Mouse (Mus musculus) midbrain, embryonic 12.5 days (tissue): Measurements from ENCODE around the gene Tmem109. TPM values are rescaled to one million over a fixed set of nuclear protein-coding genes. Genes with fewer than 3 reads are reported as not detected.

Source experiments
- ATAC-seq: fragments of 200-750 bp; cut with Nextera tagmentation; 2 replicates; pipeline ENCODE4 v1.8.0; 2017; ENCODE audit warnings: low read depth, moderate TSS enrichment, moderate library complexity; ENCODE audit not compliant: low FRiP score
- H3K27ac ChIP-seq: fragments of 300-500 bp; sonication (generic); replicated peaks from 2 replicates; pipeline ENCODE4 v1.5.1; 2016; ENCODE audit warnings: mild to moderate bottlenecking
- H3K27me3 ChIP-seq: fragments of 300-500 bp; sonication (generic); 2 replicates; pipeline ENCODE4 v1.6.1; 2016; ENCODE audit warnings: mild to moderate bottlenecking
- H3K36me3 ChIP-seq: fragments of 300-500 bp; sonication (generic); 2 replicates; pipeline ENCODE4 v1.6.1; 2016
- H3K4me1 ChIP-seq: fragments of 300-500 bp; sonication (generic); 2 replicates; pipeline ENCODE4 v1.6.1; 2016
- H3K4me2 ChIP-seq: fragments of 300-500 bp; sonication (generic); replicated peaks from 2 replicates; pipeline ENCODE4 v1.6.1; 2016; ENCODE audit warnings: mild to moderate bottlenecking, moderate library complexity
- H3K4me3 ChIP-seq: fragments of 300-500 bp; sonication (generic); 2 replicates; pipeline ENCODE4 v1.5.1; 2016; ENCODE audit warnings: mild to moderate bottlenecking
- H3K9ac ChIP-seq: fragments of 300-500 bp; sonication (generic); replicated peaks from 2 replicates; pipeline ENCODE4 v1.6.1; 2016; ENCODE audit warnings: mild to moderate bottlenecking, moderate library complexity
- H3K9me3 ChIP-seq: fragments of 300-500 bp; sonication (generic); 2 replicates; pipeline ENCODE4 v1.6.1; 2016; ENCODE audit warnings: mild to moderate bottlenecking
- WGBS: fragments of 180-500 bp; shearing (Covaris S2); methylation state at CpG from one replicate; pipeline ENCODE4 v1.1.7; 2016; 5-methylcytosine and 5-hydroxymethylcytosine counted together
- polyA plus RNA-seq: library from polyadenylated mRNA; unstranded; fragments of >200 nt; fragmentation: Nextera tagmentation; extraction: Ambion mirVana; gene quantifications from 2 replicates; pipeline ENCODE4 v1.2.1, GENCODE M21; 2016

Tmem109 gene
- polyA plus RNA-seq, 1 experiment from 2014 or later = 40.3 TPM

- no peaks in the 10 kb centered on the region for H3K4me1 ChIP-seq
- ATAC-seq = no peak
- no peaks in the 10 kb centered on the region for H3K9me3 ChIP-seq
- WGBS = 63% methylated on average over 3 of the region's 3 CpGs
- no peaks in the 10 kb centered on the region for H3K27me3 ChIP-seq
- no peak overlapping the region for H3K4me3 ChIP-seq
- no peak overlapping the region for H3K27ac ChIP-seq
- no peak overlapping the region for H3K9ac ChIP-seq
- H3K36me3 ChIP-seq = peaks cover 57% of the 10 kb centered on the region
- H3K4me2 ChIP-seq = no peak overlapping the region
These were observed 26.1 kb upstream of the Tmem109 start for GRCm38 (mm10) chr19:10907891-10908290.

- no peaks in the 10 kb centered on the region for H3K9me3 ChIP-seq
- H3K27me3 ChIP-seq = no peaks in the 10 kb centered on the region
- no peak overlapping the region for H3K9ac ChIP-seq
- no peak overlapping the region for H3K4me2 ChIP-seq
- no peaks in the 10 kb centered on the region for H3K4me1 ChIP-seq
- H3K4me3 ChIP-seq = no peak overlapping the region
- WGBS = 84% methylated on average over 5 of the region's 5 CpGs
- H3K27ac ChIP-seq = no peak overlapping the region
- H3K36me3 ChIP-seq = peaks cover 79% of the 10 kb centered on the region
- ATAC-seq = no peak
These were observed 23.9 kb upstream of the Tmem109 start for GRCm38 (mm10) chr19:10905728-10906000.

- Histone ChIP-seq H3K4me2 (no peak overlapping the region), H3K27ac (no peak overlapping the region), H3K4me3 (no peak overlapping the region), H3K4me1 (no peaks in the 10 kb centered on the region), H3K36me3 (peaks cover 85% of the 10 kb centered on the region), H3K9ac (no peak overlapping the region), H3K27me3 (no peaks in the 10 kb centered on the region), H3K9me3 (no peaks in the 10 kb centered on the region)
- peak; percentile 39; the same call in 1 of the 2 replicates for ATAC-seq
- 68% methylated on average over 7 of the region's 7 CpGs for WGBS
These were observed 23.3 kb upstream of the Tmem109 start for GRCm38 (mm10) chr19:10904927-10905727.

GRCm38 (mm10) chr19:10904512-10904911 lies 22.7 kb upstream of the Tmem109 start:
- Histone ChIP-seq H3K4me3 (no peak overlapping the region), H3K36me3 (peaks cover 91% of the 10 kb centered on the region), H3K9ac (no peak overlapping the region), H3K27me3 (no peaks in the 10 kb centered on the region), H3K4me2 (no peak overlapping the region), H3K9me3 (no peaks in the 10 kb centered on the region), H3K4me1 (no peaks in the 10 kb centered on the region), H3K27ac (no peak overlapping the region)
- WGBS = 92% methylated on average over 5 of the region's 5 CpGs
- ATAC-seq = no peak

- H3K27me3 ChIP-seq = no peaks in the 10 kb centered on the region
- no peak overlapping the region for H3K27ac ChIP-seq
- peaks cover 87% of the 10 kb centered on the region for H3K36me3 ChIP-seq
- ATAC-seq = no peak
- H3K4me1 ChIP-seq = peaks cover 12% of the 10 kb centered on the region
- no peak overlapping the region for H3K4me3 ChIP-seq
- WGBS = 95% methylated on average over 5 of the region's 5 CpGs
- H3K4me2 ChIP-seq = no peak overlapping the region
- no peaks in the 10 kb centered on the region for H3K9me3 ChIP-seq
- no peak overlapping the region for H3K9ac ChIP-seq
These were observed 19.2 kb upstream of the Tmem109 start for GRCm38 (mm10) chr19:10901046-10901445.

GRCm38 (mm10) chr19:10900315-10900714 lies 18.5 kb upstream of the Tmem109 start:
- Histone ChIP-seq H3K9ac (no peak overlapping the region), H3K4me3 (no peak overlapping the region), H3K4me1 (peaks cover 16% of the 10 kb centered on the region), H3K27me3 (no peaks in the 10 kb centered on the region), H3K4me2 (no peak overlapping the region), H3K36me3 (peaks cover 80% of the 10 kb centered on the region), H3K27ac (no peak overlapping the region), H3K9me3 (no peaks in the 10 kb centered on the region)
- WGBS = 91% methylated on average over 6 of the region's 6 CpGs
- ATAC-seq = no peak

- Histone ChIP-seq H3K4me2 (no peak overlapping the region), H3K4me1 (peaks cover 16% of the 10 kb centered on the region), H3K36me3 (peaks cover 52% of the 10 kb centered on the region), H3K4me3 (no peak overlapping the region), H3K9ac (no peak overlapping the region), H3K27ac (no peak overlapping the region), H3K9me3 (no peaks in the 10 kb centered on the region), H3K27me3 (no peaks in the 10 kb centered on the region)
- 87% methylated on average over 8 of the region's 8 CpGs for WGBS
- no peak for ATAC-seq
These were observed 15.7 kb upstream of the Tmem109 start for GRCm38 (mm10) chr19:10897491-10897890.

- no peak for ATAC-seq
- H3K4me3 ChIP-seq = 0 out of 2 replicates have a peak overlapping the region, but pooled peaks have one; percentile 90
- H3K4me1 ChIP-seq = peaks cover 16% of the 10 kb centered on the region
- peak overlapping the region; percentile 84 for H3K4me2 ChIP-seq
- peak overlapping the region; percentile 89; the same call in 1 of the 2 replicates for H3K9ac ChIP-seq
- no peaks in the 10 kb centered on the region for H3K9me3 ChIP-seq
- H3K27me3 ChIP-seq = no peaks in the 10 kb centered on the region
- no peak overlapping the region for H3K27ac ChIP-seq
- peaks cover 45% of the 10 kb centered on the region for H3K36me3 ChIP-seq
- 84% methylated on average over 7 of the region's 7 CpGs for WGBS
These were observed 15.0 kb upstream of the Tmem109 start for GRCm38 (mm10) chr19:10896849-10897248.

GRCm38 (mm10) chr19:10895708-10896107 lies 13.9 kb upstream of the Tmem109 start:
- WGBS = 3% methylated on average over 16 of the region's 16 CpGs
- H3K4me2 ChIP-seq = peak overlapping the region; percentile 84

GRCm38 (mm10) chr19:10895016-10895528 lies 13.3 kb upstream of the Tmem109 start, which contains the start of gene Prpf19:
Prpf19 (plus strand) TSS chr19:10895231.
- Histone ChIP-seq H3K9ac (peak within 1 kb of the TSS; percentile 89), H3K9me3 (no peaks in the 10 kb centered on the region), H3K27me3 (no peaks in the 10 kb centered on the region), H3K36me3 (peaks cover 27% of the 10 kb centered on the region), H3K27ac (peak within 1 kb of the TSS; percentile 92), H3K4me3 (peak within 1 kb of the TSS; percentile 90), H3K4me2 (peak within 1 kb of the TSS; percentile 84), H3K4me1 (peaks cover 16% of the 10 kb centered on the region)
- peak; percentile 96 for ATAC-seq
- under 1% methylated on average over 43 of the region's 43 CpGs for WGBS

More at GRCm38 (mm10) chr19:10895708-10896107, 13.9 kb upstream of the Tmem109 start:
- H3K9me3 ChIP-seq = no peaks in the 10 kb centered on the region
- peak overlapping the region; percentile 92 for H3K27ac ChIP-seq
- H3K4me3 ChIP-seq = peak overlapping the region; percentile 90
- H3K27me3 ChIP-seq = no peaks in the 10 kb centered on the region
- H3K9ac ChIP-seq = peak overlapping the region; percentile 89
- H3K36me3 ChIP-seq = peaks cover 34% of the 10 kb centered on the region
- peaks cover 16% of the 10 kb centered on the region for H3K4me1 ChIP-seq
- ATAC-seq = no peak

- Histone ChIP-seq H3K36me3 (no peaks in the 10 kb centered on the region), H3K4me3 (no peak overlapping the region), H3K4me1 (peaks cover 16% of the 10 kb centered on the region), H3K27me3 (no peaks in the 10 kb centered on the region), H3K4me2 (no peak overlapping the region), H3K27ac (no peak overlapping the region), H3K9ac (no peak overlapping the region), H3K9me3 (no peaks in the 10 kb centered on the region)
- 88% methylated on average over 3 of the region's 3 CpGs for WGBS
- ATAC-seq = no peak
These were observed 10.4 kb upstream of the Tmem109 start for GRCm38 (mm10) chr19:10892201-10892600.

GRCm38 (mm10) chr19:10880975-10881425 lies 801 bp downstream of the Tmem109 start:
- H3K27me3 ChIP-seq = no peaks in the 10 kb centered on the region
- no peak; the same call in 1 of the 2 replicates for ATAC-seq
- peak overlapping the region; percentile 86 for H3K4me2 ChIP-seq
- H3K27ac ChIP-seq = peak overlapping the region; percentile 96
- no peaks in the 10 kb centered on the region for H3K36me3 ChIP-seq
- H3K4me3 ChIP-seq = peak overlapping the region; percentile 53
- H3K4me1 ChIP-seq = peaks cover 20% of the 10 kb centered on the region
- WGBS = 3% methylated on average over 14 of the region's 14 CpGs
- H3K9ac ChIP-seq = peak overlapping the region; percentile 66
- H3K9me3 ChIP-seq = 0 out of 2 replicates have a peak, but pooled peaks cover 4% of the 10 kb centered on the region
